Mouse (Mus musculus): ENCODE results near the gene Macrod2. TPM values are rescaled to one million over a fixed set of nuclear protein-coding genes. Genes with fewer than 3 reads are reported as not detected.

Gene Macrod2
- total and polyA plus RNA-seq, 2 experiments = 2.0 to 3.3 TPM

DNA sequence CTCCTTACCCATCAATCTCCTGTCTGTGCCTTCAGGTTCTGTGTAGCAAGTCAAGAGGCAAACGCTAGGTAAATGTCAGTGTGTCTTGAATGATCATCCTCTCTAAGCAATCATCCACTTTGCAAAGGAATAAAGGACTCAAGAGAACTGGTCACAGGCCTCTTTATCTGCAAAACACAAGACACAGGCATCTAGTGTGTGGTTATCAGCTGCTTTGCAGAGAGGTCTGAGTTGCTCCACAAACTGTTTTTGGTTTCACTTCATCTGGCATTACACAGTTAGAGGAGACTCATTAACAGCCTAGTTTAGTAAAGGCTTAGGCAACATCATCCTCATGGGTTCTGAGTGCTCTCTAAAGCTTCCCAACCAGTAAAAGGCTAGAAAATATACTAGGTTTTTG, 2004.4 kb downstream of the Macrod2 start:
- TF ChIP-seq CTCF (IDR thresholded peaks at IDR 0.05; ENCODE audit: low read depth, low read length) (no peak), POLR2A (IDR thresholded peaks at IDR 0.05; ENCODE audit: extremely low read depth, insufficient read depth, low read length) (no peak)
- DNase-seq (ENCODE audit: extremely low read depth, low read depth, low spot score) = no peak
- Histone ChIP-seq H3K36me3 (ENCODE audit: control insufficient read depth, insufficient read depth, low read length) (no peaks in the 10 kb centered on the region), H3K79me2 (ENCODE audit: control insufficient read depth, insufficient read depth, low read length) (no peaks in the 10 kb centered on the region), H3K4me3 (ENCODE audit: insufficient read depth, low read depth, low read length) (no peak overlapping the region), H3K4me1 (ENCODE audit: control insufficient read depth, insufficient read depth, low read length) (no peaks in the 10 kb centered on the region), H3K9ac (ENCODE audit: low read depth, low read length) (no peak overlapping the region), H3K27ac (replicated peaks; ENCODE audit: insufficient read depth, low read depth, low read length) (no peak overlapping the region), H3K27me3 (ENCODE audit: control insufficient read depth, insufficient read depth, low read length) (no peaks in the 10 kb centered on the region)
- 76% methylated on average over 1 of the region's 1 CpGs for WGBS

DNA sequence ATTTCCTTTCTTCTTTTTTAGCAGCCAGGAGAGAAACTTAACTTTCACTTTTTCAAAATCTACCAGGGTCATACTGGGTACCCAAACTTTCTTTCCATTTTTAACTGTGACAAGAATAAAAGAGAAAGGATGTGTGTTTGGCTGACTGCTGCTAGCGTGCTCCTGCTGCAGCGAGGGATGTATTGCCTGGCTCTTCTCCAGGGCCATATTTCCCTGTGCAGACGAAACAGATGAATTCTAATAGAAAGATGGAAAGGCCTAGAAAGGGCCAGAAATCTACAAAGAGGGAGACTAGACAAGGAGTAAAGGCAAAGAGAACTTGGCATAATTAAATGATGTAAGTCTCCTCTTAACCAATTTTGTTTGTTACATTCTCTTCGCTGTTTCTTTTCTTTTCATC, 2005.7 kb downstream of the Macrod2 start:
- Histone ChIP-seq H3K27me3 (ENCODE audit: control insufficient read depth, insufficient read depth, low read length) (no peaks in the 10 kb centered on the region), H3K79me2 (ENCODE audit: control insufficient read depth, insufficient read depth, low read length) (no peaks in the 10 kb centered on the region), H3K9ac (ENCODE audit: low read depth, low read length) (no peak overlapping the region), H3K27ac (replicated peaks; ENCODE audit: insufficient read depth, low read depth, low read length) (no peak overlapping the region), H3K36me3 (ENCODE audit: control insufficient read depth, insufficient read depth, low read length) (no peaks in the 10 kb centered on the region), H3K4me3 (ENCODE audit: insufficient read depth, low read depth, low read length) (no peak overlapping the region), H3K4me1 (ENCODE audit: control insufficient read depth, insufficient read depth, low read length) (no peaks in the 10 kb centered on the region)
- WGBS = 74% methylated on average over 4 of the region's 4 CpGs
- TF ChIP-seq POLR2A (IDR thresholded peaks at IDR 0.05; ENCODE audit: extremely low read depth, insufficient read depth, low read length) (no peak), CTCF (IDR thresholded peaks at IDR 0.05; ENCODE audit: low read depth, low read length) (no peak)
- DNase-seq (ENCODE audit: extremely low read depth, low read depth, low spot score) = no peak

DNA sequence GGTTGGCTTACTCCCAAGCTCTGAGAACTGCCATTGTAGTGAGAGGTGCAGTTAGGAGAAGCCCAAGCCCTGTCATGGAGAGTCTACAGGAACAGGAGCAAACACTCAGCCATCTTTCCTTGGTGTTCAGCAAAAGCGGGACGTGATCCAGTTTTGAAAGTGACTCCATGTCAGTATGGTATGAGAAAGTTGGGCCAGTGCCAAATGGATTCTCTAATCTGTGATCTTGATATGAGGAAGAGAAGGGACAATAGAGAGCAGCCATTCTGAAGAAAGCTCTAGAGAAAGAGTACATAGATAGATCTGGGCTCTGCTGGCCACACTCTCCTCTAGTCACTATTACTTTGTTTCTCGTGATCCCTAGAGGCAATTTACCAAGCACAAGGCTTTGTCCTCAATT, 2006.2 kb downstream of the Macrod2 start:
- H3K27me3 ChIP-seq (ENCODE audit: control insufficient read depth, insufficient read depth, low read length) = no peaks in the 10 kb centered on the region
- no peak for DNase-seq (ENCODE audit: extremely low read depth, low read depth, low spot score)
- 87% methylated on average over 3 of the region's 3 CpGs for WGBS
- H3K9ac ChIP-seq (ENCODE audit: low read depth, low read length) = no peak overlapping the region
- no peak overlapping the region for H3K27ac ChIP-seq (replicated peaks; ENCODE audit: insufficient read depth, low read depth, low read length)
- H3K4me3 ChIP-seq (ENCODE audit: insufficient read depth, low read depth, low read length) = no peak overlapping the region
- no peaks in the 10 kb centered on the region for H3K4me1 ChIP-seq (ENCODE audit: control insufficient read depth, insufficient read depth, low read length)
- no peak for TF ChIP-seq CTCF (IDR thresholded peaks at IDR 0.05; ENCODE audit: low read depth, low read length)
- no peak for TF ChIP-seq POLR2A (IDR thresholded peaks at IDR 0.05; ENCODE audit: extremely low read depth, insufficient read depth, low read length)
- no peaks in the 10 kb centered on the region for H3K79me2 ChIP-seq (ENCODE audit: control insufficient read depth, insufficient read depth, low read length)
- no peaks in the 10 kb centered on the region for H3K36me3 ChIP-seq (ENCODE audit: control insufficient read depth, insufficient read depth, low read length)

DNA sequence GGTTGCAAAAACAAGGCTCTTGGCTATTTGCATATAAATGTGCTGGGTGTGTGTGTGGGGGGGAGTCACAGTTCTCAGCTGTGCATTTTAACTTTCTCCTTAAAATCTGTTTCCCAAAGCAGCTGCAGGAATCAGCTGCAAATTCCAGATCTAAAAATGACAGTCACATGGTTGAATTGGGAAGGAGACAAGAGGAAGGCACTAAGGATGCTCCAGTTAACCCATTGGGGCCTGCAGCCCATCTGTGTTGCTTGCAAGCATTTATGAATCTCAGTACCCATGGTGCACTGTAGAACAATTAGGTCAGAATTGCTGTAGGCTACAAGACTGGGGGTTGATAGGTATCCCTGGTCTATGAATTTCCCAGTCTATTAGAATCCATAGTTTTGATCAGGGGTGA, 2008.3 kb downstream of the Macrod2 start:
- Histone ChIP-seq H3K79me2 (ENCODE audit: control insufficient read depth, insufficient read depth, low read length) (no peaks in the 10 kb centered on the region), H3K27me3 (ENCODE audit: control insufficient read depth, insufficient read depth, low read length) (no peaks in the 10 kb centered on the region), H3K27ac (replicated peaks; ENCODE audit: insufficient read depth, low read depth, low read length) (no peak overlapping the region), H3K4me3 (ENCODE audit: insufficient read depth, low read depth, low read length) (no peak overlapping the region), H3K4me1 (ENCODE audit: control insufficient read depth, insufficient read depth, low read length) (no peaks in the 10 kb centered on the region), H3K36me3 (ENCODE audit: control insufficient read depth, insufficient read depth, low read length) (no peaks in the 10 kb centered on the region), H3K9ac (ENCODE audit: low read depth, low read length) (no peak overlapping the region)
- no peak for DNase-seq (ENCODE audit: extremely low read depth, low read depth, low spot score)
- TF ChIP-seq POLR2A (IDR thresholded peaks at IDR 0.05; ENCODE audit: extremely low read depth, insufficient read depth, low read length) (no peak), CTCF (IDR thresholded peaks at IDR 0.05; ENCODE audit: low read depth, low read length) (no peak)

DNA sequence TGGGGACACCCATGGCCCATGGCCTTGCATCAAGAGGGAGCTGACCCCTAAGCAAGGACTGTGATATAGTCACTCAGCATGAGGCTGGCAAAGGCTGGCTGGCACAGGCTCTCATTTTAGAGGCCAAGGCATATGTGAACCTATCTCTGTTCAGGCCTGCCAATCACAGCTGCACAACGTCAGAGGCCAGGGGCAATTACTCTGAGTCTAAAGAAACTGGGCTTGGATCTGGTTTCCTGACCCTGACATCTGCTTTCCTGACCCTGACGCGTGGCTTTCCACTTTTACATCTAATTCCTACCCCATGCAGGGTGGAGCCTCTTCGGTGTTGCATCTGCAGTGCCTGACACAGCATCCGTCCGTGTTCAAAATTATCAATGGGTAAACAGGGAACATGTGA, 2009.2 kb downstream of the Macrod2 start:
- Histone ChIP-seq H3K4me1 (ENCODE audit: control insufficient read depth, insufficient read depth, low read length) (no peaks in the 10 kb centered on the region), H3K27ac (replicated peaks; ENCODE audit: insufficient read depth, low read depth, low read length) (no peak overlapping the region), H3K9ac (ENCODE audit: low read depth, low read length) (no peak overlapping the region), H3K27me3 (ENCODE audit: control insufficient read depth, insufficient read depth, low read length) (no peaks in the 10 kb centered on the region), H3K79me2 (ENCODE audit: control insufficient read depth, insufficient read depth, low read length) (no peaks in the 10 kb centered on the region), H3K4me3 (ENCODE audit: insufficient read depth, low read depth, low read length) (no peak overlapping the region), H3K36me3 (ENCODE audit: control insufficient read depth, insufficient read depth, low read length) (no peaks in the 10 kb centered on the region)
- TF ChIP-seq CTCF (IDR thresholded peaks at IDR 0.05; ENCODE audit: low read depth, low read length) = no peak
- TF ChIP-seq POLR2A (IDR thresholded peaks at IDR 0.05; ENCODE audit: extremely low read depth, insufficient read depth, low read length) = no peak
- 81% methylated on average over 6 of the region's 6 CpGs for WGBS
- DNase-seq (ENCODE audit: extremely low read depth, low read depth, low spot score) = no peak

DNA sequence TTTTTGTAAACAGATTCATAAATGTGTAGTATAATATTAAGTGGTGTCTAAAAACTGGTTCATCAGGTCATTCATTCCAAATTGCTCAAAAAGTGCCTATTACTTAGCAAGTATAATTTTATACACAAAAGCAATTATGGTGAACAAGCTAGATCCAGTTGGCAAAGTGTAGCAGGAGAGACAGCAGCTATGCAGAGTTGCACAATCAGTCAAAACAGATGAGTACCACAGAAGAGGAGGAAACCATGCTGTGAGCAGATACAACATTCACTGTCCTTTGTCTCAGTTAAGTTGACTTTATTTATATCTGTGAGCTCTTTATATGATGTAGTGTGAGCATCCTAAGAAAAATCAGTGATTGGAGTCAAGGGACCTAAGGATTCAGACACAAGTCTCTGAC, 2012.2 kb downstream of the Macrod2 start:
- TF ChIP-seq CTCF (IDR thresholded peaks at IDR 0.05; ENCODE audit: low read depth, low read length) (no peak), POLR2A (IDR thresholded peaks at IDR 0.05; ENCODE audit: extremely low read depth, insufficient read depth, low read length) (no peak)
- Histone ChIP-seq H3K4me1 (ENCODE audit: control insufficient read depth, insufficient read depth, low read length) (no peaks in the 10 kb centered on the region), H3K9ac (ENCODE audit: low read depth, low read length) (no peak overlapping the region)

More for the DNA sequence above, 2012.2 kb downstream of the Macrod2 start:
- Histone ChIP-seq H3K27ac (replicated peaks; ENCODE audit: insufficient read depth, low read depth, low read length) (no peak overlapping the region), H3K27me3 (ENCODE audit: control insufficient read depth, insufficient read depth, low read length) (no peaks in the 10 kb centered on the region), H3K79me2 (ENCODE audit: control insufficient read depth, insufficient read depth, low read length) (no peaks in the 10 kb centered on the region), H3K4me3 (ENCODE audit: insufficient read depth, low read depth, low read length) (no peak overlapping the region), H3K36me3 (ENCODE audit: control insufficient read depth, insufficient read depth, low read length) (no peaks in the 10 kb centered on the region)
- no peak for DNase-seq (ENCODE audit: extremely low read depth, low read depth, low spot score)
